Mouse (Mus musculus) thymus, adult 2 months (tissue): ENCODE results near the gene Gcn1l1. TPM values are rescaled to one million over a fixed set of nuclear protein-coding genes. Genes with fewer than 3 reads are reported as not detected.

ENCODE experiments used
- DNase-seq: peaks from one replicate; pipeline ENCODE4 v3.0.0; 2021
- H3K27ac ChIP-seq: fragments of 200-500 bp; 2 replicates; pipeline ENCODE4 v1.5.1; 2012; ENCODE audit warnings: low read length, control low read depth; ENCODE audit not compliant: control insufficient read depth, insufficient read depth
- H3K27me3 ChIP-seq: fragments of 200-500 bp; 2 replicates; pipeline ENCODE4 v1.6.1; 2012; ENCODE audit warnings: mild to moderate bottlenecking, low read length, moderate library complexity, mixed read lengths; ENCODE audit not compliant: control insufficient read depth, insufficient read depth
- H3K36me3 ChIP-seq: fragments of 200-500 bp; 2 replicates; pipeline ENCODE4 v1.6.1; 2012; ENCODE audit warnings: mild to moderate bottlenecking, low read length, moderate library complexity; ENCODE audit not compliant: control insufficient read depth, insufficient read depth
- H3K4me1 ChIP-seq: fragments of 200-500 bp; replicated peaks from 2 replicates; pipeline ENCODE4 v1.6.1; 2012; ENCODE audit warnings: low read length; ENCODE audit not compliant: control insufficient read depth, insufficient read depth
- H3K4me3 ChIP-seq: fragments of 200-500 bp; 2 replicates; pipeline ENCODE4 v1.5.1; 2012; ENCODE audit warnings: mild to moderate bottlenecking, low read length, control low read depth, moderate library complexity; ENCODE audit not compliant: control insufficient read depth, insufficient read depth
- CTCF ChIP-seq: fragments of 200-500 bp; IDR thresholded peaks from 2 replicates; pipeline ENCODE4 v1.5.1; 2012; ENCODE audit warnings: mild to moderate bottlenecking, control low read depth, low read length, moderate library complexity, borderline replicate concordance; ENCODE audit not compliant: control insufficient read depth, poor library complexity, insufficient read depth; ENCODE audit errors: extremely low read depth
- POLR2A ChIP-seq: fragments of 200-500 bp; IDR thresholded peaks from 2 replicates; pipeline ENCODE4 v1.6.1; 2012; ENCODE audit warnings: mild to moderate bottlenecking, low read length, control low read depth, moderate library complexity; ENCODE audit not compliant: control insufficient read depth, poor library complexity, insufficient read depth; ENCODE audit errors: extremely low read depth
- WGBS: fragments of 180-500 bp; shearing (Covaris S2); methylation state at CpG from one replicate; pipeline ENCODE4 v1.1.7; 2018; 5-methylcytosine and 5-hydroxymethylcytosine counted together
- polyA plus RNA-seq: library from polyadenylated mRNA; depleted of rRNA; stranded (reverse); fragments of >200 nt; gene quantifications from 2 replicates; pipeline ENCODE4 v1.2.3, GENCODE M21; 2012

The Gcn1l1 gene
- polyA plus RNA-seq, 1 experiment = 87.8 TPM

GRCm38 (mm10) chr5:115578922-115579321 is 13.9 kb downstream of the Gcn1l1 start:
- Histone ChIP-seq H3K4me1 (no peaks in the 10 kb centered on the region), H3K36me3 (peaks cover 84% of the 10 kb centered on the region), H3K27me3 (no peaks in the 10 kb centered on the region), H3K27ac (no peak overlapping the region), H3K4me3 (no peak overlapping the region)
- 90% methylated on average over 14 of the region's 14 CpGs for WGBS
- DNase-seq = no peak
- TF ChIP-seq POLR2A = no peak
- no peak for TF ChIP-seq CTCF

- TF ChIP-seq POLR2A (no peak), CTCF (no peak)
- 92% methylated on average over 5 of the region's 5 CpGs for WGBS
- DNase-seq = no peak
- H3K4me1 ChIP-seq = no peaks in the 10 kb centered on the region
- H3K36me3 ChIP-seq = peaks cover 83% of the 10 kb centered on the region
- H3K4me3 ChIP-seq = no peak overlapping the region
- no peaks in the 10 kb centered on the region for H3K27me3 ChIP-seq
- no peak overlapping the region for H3K27ac ChIP-seq
These were observed 14.3 kb downstream of the Gcn1l1 start for GRCm38 (mm10) chr5:115579363-115579762.

- H3K27me3 ChIP-seq = no peaks in the 10 kb centered on the region
- WGBS = 96% methylated on average over 14 of the region's 14 CpGs
- TF ChIP-seq CTCF (no peak), POLR2A (no peak)
- H3K4me1 ChIP-seq = no peaks in the 10 kb centered on the region
- DNase-seq = no peak
- H3K27ac ChIP-seq = no peak overlapping the region
- H3K36me3 ChIP-seq = peaks cover 81% of the 10 kb centered on the region
- H3K4me3 ChIP-seq = no peak overlapping the region
These were observed 15.4 kb downstream of the Gcn1l1 start for GRCm38 (mm10) chr5:115580229-115581001.

- Histone ChIP-seq H3K4me1 (no peaks in the 10 kb centered on the region), H3K27ac (no peak overlapping the region), H3K27me3 (no peaks in the 10 kb centered on the region), H3K4me3 (no peak overlapping the region), H3K36me3 (peaks cover 76% of the 10 kb centered on the region)
- no peak for DNase-seq
- TF ChIP-seq POLR2A (no peak), CTCF (no peak)
- WGBS = 96% methylated on average over 9 of the region's 9 CpGs
These were observed 16.6 kb downstream of the Gcn1l1 start for GRCm38 (mm10) chr5:115581662-115582061.

- Histone ChIP-seq H3K36me3 (peaks cover 71% of the 10 kb centered on the region), H3K4me1 (no peaks in the 10 kb centered on the region), H3K27ac (no peak overlapping the region)
These were observed 20.6 kb downstream of the Gcn1l1 start for GRCm38 (mm10) chr5:115585616-115586015.

GRCm38 (mm10) chr5:115586166-115586565 is 21.1 kb downstream of the Gcn1l1 start:
- WGBS = 97% methylated on average over 15 of the region's 15 CpGs
- Histone ChIP-seq H3K4me3 (no peak overlapping the region), H3K27ac (no peak overlapping the region), H3K36me3 (peaks cover 71% of the 10 kb centered on the region), H3K27me3 (no peaks in the 10 kb centered on the region), H3K4me1 (no peaks in the 10 kb centered on the region)
- no peak for TF ChIP-seq POLR2A
- TF ChIP-seq CTCF = no peak
- no peak for DNase-seq

More at GRCm38 (mm10) chr5:115585616-115586015, 20.6 kb downstream of the Gcn1l1 start:
- 94% methylated on average over 12 of the region's 12 CpGs for WGBS
- Histone ChIP-seq H3K27me3 (no peaks in the 10 kb centered on the region), H3K4me3 (no peak overlapping the region)
- DNase-seq = no peak
- TF ChIP-seq CTCF (no peak), POLR2A (no peak)

GRCm38 (mm10) chr5:115586780-115587179 is 21.7 kb downstream of the Gcn1l1 start:
- Histone ChIP-seq H3K4me1 (no peaks in the 10 kb centered on the region), H3K27ac (no peak overlapping the region), H3K36me3 (peaks cover 70% of the 10 kb centered on the region), H3K27me3 (no peaks in the 10 kb centered on the region), H3K4me3 (no peak overlapping the region)
- TF ChIP-seq POLR2A = no peak
- no peak for TF ChIP-seq CTCF
- DNase-seq = no peak
- WGBS = 63% methylated on average over 2 of the region's 2 CpGs
